Mouse (Mus musculus) intestine, embryonic 14.5 days (tissue): Measurements from ENCODE around the gene March6. TPM values are rescaled to one million over a fixed set of nuclear protein-coding genes. Genes with fewer than 3 reads are reported as not detected.

Source experiments
- ATAC-seq: fragments of 200-750 bp; cut with Nextera tagmentation; replicated peaks from 2 replicates; pipeline ENCODE4 v1.8.0; 2017; ENCODE audit warnings: low read depth, moderate number of reproducible peaks, moderate TSS enrichment, moderate library complexity; ENCODE audit not compliant: low FRiP score, low TSS enrichment
- DNase-seq: peaks from one replicate; pipeline ENCODE4 v3.0.0-alpha.2; 2018; ENCODE audit warnings: low spot score
- H3K27ac ChIP-seq: fragments of 300-500 bp; sonication (generic); 2 replicates; pipeline ENCODE4 v1.5.1; 2014; ENCODE audit warnings: low read depth, mild to moderate bottlenecking, control low read depth
- H3K27me3 ChIP-seq: fragments of 300-500 bp; sonication (generic); replicated peaks from 2 replicates; pipeline ENCODE4 v1.6.1; 2014; ENCODE audit warnings: low read length, control low read depth; ENCODE audit not compliant: control insufficient read depth, insufficient read depth
- H3K36me3 ChIP-seq: fragments of 300-500 bp; sonication (generic); 2 replicates; pipeline ENCODE4 v1.6.1; 2014; ENCODE audit warnings: low read length, control low read depth; ENCODE audit not compliant: control insufficient read depth, insufficient read depth
- H3K4me1 ChIP-seq: fragments of 300-500 bp; sonication (generic); replicated peaks from 2 replicates; pipeline ENCODE4 v1.6.1; 2014; ENCODE audit warnings: low read length, control low read depth, mixed read lengths; ENCODE audit not compliant: control insufficient read depth, insufficient read depth
- H3K4me2 ChIP-seq: fragments of 300-500 bp; sonication (generic); 2 replicates; pipeline ENCODE4 v1.6.1; 2014; ENCODE audit warnings: low read length
- H3K4me3 ChIP-seq: fragments of 300-500 bp; sonication (generic); 2 replicates; pipeline ENCODE4 v1.5.1; 2014; ENCODE audit warnings: low read depth, low read length, control low read depth, mixed read lengths
- H3K9ac ChIP-seq: fragments of 300-500 bp; sonication (generic); 2 replicates; pipeline ENCODE4 v1.6.1; 2014; ENCODE audit warnings: mild to moderate bottlenecking, low read length
- H3K9me3 ChIP-seq: fragments of 300-500 bp; sonication (generic); 2 replicates; pipeline ENCODE4 v1.6.1; 2016; ENCODE audit warnings: low read length, control low read depth; ENCODE audit not compliant: control insufficient read depth
- WGBS: fragments of 180-500 bp; shearing (Covaris S2); extraction: QIAGEN DNeasy Blood & Tissue Kit; methylation state at CpG from one replicate; pipeline ENCODE4 v1.1.7; 2014; 5-methylcytosine and 5-hydroxymethylcytosine counted together
- polyA plus RNA-seq: library from polyadenylated mRNA; unstranded; fragments of >200 nt; fragmentation: Nextera tagmentation; extraction: Ambion mirVana; gene quantifications from 2 replicates; pipeline ENCODE4 v1.2.1, GENCODE M21; 2014

March6 gene
- polyA plus RNA-seq, 1 experiment from 2014 or later, result 36.2 TPM

DNA sequence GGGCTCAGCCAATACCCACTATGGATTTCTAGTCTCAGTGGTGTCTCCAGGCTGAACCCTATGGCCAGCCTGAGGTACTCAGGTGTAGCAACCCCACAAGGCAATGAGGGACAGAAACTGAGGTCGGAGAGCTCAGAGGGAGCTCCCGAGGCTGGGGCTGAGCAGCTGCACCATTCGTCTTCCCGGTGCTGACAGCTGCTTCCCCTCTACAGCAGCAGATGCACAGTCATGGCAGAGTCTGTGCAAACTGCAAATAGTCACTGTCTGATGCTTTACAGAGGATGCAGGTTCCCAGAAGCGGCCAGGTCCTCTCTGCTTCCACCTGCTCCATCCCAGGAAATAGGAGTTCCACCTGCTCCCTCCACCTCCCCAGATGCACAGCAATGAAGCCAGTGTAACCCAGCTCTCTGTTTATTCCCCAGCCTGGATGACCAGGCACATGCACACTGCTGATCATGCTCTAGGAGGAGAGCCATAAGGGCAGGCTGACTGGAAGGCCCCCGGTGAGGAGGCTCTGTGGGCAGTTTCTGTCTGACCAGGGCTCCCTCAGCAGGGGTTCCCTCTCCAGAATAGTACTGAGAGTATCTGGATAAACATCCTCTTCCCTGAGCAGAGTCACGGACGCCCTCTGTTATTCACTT lies 104.7 kb downstream of the March6 start:
- Histone ChIP-seq H3K9me3 (no peaks in the 10 kb centered on the region), H3K4me1 (no peaks in the 10 kb centered on the region), H3K4me2 (no peak overlapping the region), H3K27ac (no peak overlapping the region), H3K9ac (no peak overlapping the region), H3K27me3 (no peaks in the 10 kb centered on the region), H3K4me3 (no peak overlapping the region), H3K36me3 (no peaks in the 10 kb centered on the region)
- WGBS, result 39% methylated on average over 8 of the region's 8 CpGs
- DNase-seq (no peak), ATAC-seq (no peak)

- WGBS, result 43% methylated on average over 7 of the region's 7 CpGs
- Histone ChIP-seq H3K9me3 (no peaks in the 10 kb centered on the region), H3K4me1 (no peaks in the 10 kb centered on the region), H3K4me2 (no peak overlapping the region), H3K36me3 (no peaks in the 10 kb centered on the region), H3K9ac (no peak overlapping the region), H3K27me3 (no peaks in the 10 kb centered on the region), H3K27ac (no peak overlapping the region), H3K4me3 (no peak overlapping the region)
- DNase-seq (peak; percentile 60), ATAC-seq (peak; percentile 76)
Measured at GRCm38 (mm10) chr15:31422649-31423369, 108.0 kb downstream of the March6 start.

GRCm38 (mm10) chr15:31419037-31419436 lies 111.8 kb downstream of the March6 start:
- WGBS, result 42% methylated on average over 9 of the region's 9 CpGs
- no peak for ATAC-seq
- Histone ChIP-seq H3K4me1 (no peaks in the 10 kb centered on the region), H3K27me3 (no peaks in the 10 kb centered on the region), H3K4me2 (no peak overlapping the region), H3K9me3 (no peaks in the 10 kb centered on the region), H3K9ac (no peak overlapping the region), H3K27ac (no peak overlapping the region), H3K4me3 (no peak overlapping the region), H3K36me3 (no peaks in the 10 kb centered on the region)
- DNase-seq, result no peak

DNA sequence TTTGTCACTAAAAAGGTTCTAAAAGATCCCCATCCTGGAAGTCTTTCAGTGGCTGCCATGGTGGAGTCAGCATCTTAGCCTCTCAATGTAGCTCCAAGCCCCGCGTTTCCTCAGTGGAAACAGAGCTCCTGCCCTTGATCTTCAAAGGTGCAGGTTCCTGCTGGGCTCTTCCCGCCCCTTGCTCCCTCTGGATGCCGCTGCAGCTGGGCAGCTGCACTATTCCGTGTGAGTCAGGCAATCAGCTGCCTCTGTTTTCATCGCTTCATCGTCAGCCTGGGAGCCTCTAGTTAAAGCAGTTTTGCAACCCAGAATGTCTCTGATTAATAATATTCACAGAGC lies 112.2 kb downstream of the March6 start:
- H3K36me3 ChIP-seq, result no peaks in the 10 kb centered on the region
- H3K27me3 ChIP-seq, result no peaks in the 10 kb centered on the region
- H3K27ac ChIP-seq, result no peak overlapping the region
- H3K4me1 ChIP-seq, result no peaks in the 10 kb centered on the region
- no peak overlapping the region for H3K4me3 ChIP-seq
- 16% methylated on average over 7 of the region's 7 CpGs for WGBS
- DNase-seq (no peak), ATAC-seq (no peak)
- no peak overlapping the region for H3K4me2 ChIP-seq
- no peak overlapping the region for H3K9ac ChIP-seq
- no peaks in the 10 kb centered on the region for H3K9me3 ChIP-seq

DNA sequence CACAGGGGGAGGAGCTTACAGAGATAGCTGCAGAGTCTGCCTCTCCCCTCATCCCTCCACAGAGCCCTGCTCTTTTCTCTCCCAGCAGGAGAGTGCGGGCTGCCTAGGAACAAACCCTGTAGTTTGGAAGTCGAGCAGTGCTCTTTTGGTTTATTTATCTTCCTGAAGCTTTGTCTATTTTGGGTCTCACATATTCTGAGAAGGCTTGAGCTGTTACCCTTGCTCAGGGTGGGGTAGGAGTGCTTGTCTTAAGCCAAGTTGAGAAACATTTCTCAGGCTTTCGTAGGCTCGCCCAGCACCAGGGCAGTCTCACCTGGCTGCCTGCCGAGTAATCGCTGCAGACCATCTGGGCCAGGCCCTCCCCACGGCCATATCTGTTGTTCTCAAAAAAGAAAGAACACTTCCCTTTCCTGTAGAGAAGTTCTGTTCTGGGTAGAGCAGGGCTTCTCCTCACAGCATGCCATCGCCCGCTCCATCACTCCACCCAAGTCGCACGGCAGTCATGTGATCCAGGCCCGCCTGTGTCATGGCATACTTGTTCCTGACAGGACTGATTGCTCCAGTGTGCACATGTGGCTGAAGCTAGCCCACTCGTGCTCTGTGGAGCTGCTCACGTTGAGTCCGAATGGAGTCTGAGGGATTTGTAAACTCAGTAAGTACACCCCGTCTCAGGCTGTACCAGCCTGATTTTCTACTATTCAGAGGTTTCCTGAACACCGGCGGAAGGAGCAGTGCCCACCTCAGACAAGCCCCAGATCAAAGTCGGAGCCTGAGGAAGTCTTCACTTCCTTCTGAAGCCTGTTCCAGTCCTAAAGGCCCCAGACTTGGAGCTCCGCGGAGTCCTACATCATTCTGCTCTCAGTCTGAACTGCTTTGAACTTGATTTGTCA lies 112.8 kb downstream of the March6 start:
- no peak for DNase-seq
- 46% methylated on average over 21 of the region's 21 CpGs for WGBS

DNA sequence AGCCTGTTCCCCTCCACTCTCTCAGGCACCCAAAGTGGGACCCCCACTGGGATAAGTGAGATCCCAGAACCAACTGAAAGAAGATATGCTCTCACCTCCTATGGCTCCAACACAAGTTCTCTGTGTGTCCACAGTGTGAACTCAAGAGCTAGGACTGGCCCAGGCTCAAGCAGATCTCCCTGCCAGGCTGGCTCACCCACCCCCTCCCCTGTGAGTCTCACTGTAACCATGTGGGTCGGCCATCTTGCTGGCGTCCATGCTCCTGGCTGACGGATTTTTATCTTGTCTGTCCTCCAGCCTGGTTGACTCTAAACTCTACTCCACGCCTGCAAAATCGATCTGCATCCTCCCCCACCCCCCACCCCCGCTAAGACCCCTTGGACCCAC lies 113.5 kb downstream of the March6 start:
- 64% methylated on average over 6 of the region's 6 CpGs for WGBS
- Histone ChIP-seq H3K27me3 (no peaks in the 10 kb centered on the region), H3K4me1 (no peaks in the 10 kb centered on the region), H3K4me2 (no peak overlapping the region), H3K9me3 (no peaks in the 10 kb centered on the region), H3K4me3 (no peak overlapping the region), H3K27ac (no peak overlapping the region), H3K36me3 (no peaks in the 10 kb centered on the region), H3K9ac (no peak overlapping the region)
- ATAC-seq, result no peak
- no peak for DNase-seq

More for the DNA sequence above, 112.8 kb downstream of the March6 start:
- Histone ChIP-seq H3K27me3 (no peaks in the 10 kb centered on the region), H3K4me3 (no peak overlapping the region), H3K36me3 (no peaks in the 10 kb centered on the region), H3K27ac (no peak overlapping the region), H3K4me2 (no peak overlapping the region), H3K9me3 (no peaks in the 10 kb centered on the region), H3K9ac (no peak overlapping the region), H3K4me1 (no peaks in the 10 kb centered on the region)
- ATAC-seq, result 0 out of 2 replicates have a peak, but pooled peaks have one; percentile 44

DNA sequence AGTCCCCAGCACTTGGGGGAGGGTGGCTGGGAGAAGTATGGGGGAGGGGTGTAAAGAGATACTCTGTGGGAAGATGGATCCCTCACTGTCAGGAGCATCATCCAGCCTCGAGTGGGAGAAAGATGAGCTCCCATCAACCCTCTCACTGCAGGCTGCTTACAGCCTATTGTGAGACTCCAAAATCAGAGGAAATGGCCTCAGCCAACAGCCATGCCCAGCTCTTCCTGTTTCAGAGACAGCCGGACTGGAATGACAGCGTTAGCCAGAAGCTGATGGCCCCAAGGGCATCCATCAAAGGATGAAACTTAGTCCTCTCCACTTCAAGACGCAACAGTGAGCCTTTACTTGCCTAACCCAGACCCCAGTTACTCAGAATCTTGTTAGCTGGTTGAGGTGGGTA lies 115.7 kb downstream of the March6 start:
- no peak for DNase-seq
- Histone ChIP-seq H3K27ac (no peak overlapping the region), H3K4me3 (no peak overlapping the region), H3K4me2 (no peak overlapping the region), H3K9me3 (no peaks in the 10 kb centered on the region), H3K27me3 (no peaks in the 10 kb centered on the region), H3K9ac (no peak overlapping the region), H3K36me3 (no peaks in the 10 kb centered on the region), H3K4me1 (no peaks in the 10 kb centered on the region)
- 58% methylated on average over 4 of the region's 4 CpGs for WGBS
- no peak for ATAC-seq

DNA sequence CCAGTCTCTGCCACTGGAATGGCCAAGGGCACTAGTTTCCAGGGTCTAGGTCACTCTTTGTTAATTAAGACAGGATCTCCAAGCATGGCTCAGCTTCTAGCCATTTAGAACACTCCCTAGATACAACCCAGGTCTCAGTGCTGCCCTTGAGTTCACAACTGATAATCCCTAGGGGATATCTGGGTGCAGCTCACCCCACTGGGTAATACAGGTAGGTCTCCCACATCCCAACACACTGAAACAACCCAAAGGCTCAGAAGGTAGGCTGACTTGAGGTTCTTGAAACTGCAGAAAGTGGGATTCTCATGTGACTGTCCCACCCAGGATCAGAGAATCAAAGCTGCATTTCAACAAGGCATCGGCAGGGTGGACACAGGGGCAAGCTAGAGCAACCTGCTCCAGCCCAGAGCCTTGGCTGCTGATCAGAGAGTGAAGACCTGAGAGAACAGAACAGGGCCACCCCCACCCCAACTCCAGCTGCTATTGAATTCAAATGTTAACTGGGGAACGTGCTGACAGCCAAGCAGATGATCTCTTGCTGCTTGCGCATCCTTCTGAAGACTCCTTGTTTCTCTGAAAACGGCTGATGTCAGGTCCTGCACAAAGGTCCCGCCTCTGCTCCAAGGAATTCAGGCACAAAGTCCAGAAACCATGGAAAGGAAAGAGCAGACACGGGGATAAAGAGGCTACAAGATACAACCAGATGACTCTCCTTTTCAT lies 116.5 kb downstream of the March6 start:
- Histone ChIP-seq H3K4me2 (no peak overlapping the region), H3K36me3 (no peaks in the 10 kb centered on the region), H3K27ac (no peak overlapping the region), H3K9me3 (no peaks in the 10 kb centered on the region), H3K27me3 (no peaks in the 10 kb centered on the region), H3K4me1 (no peaks in the 10 kb centered on the region), H3K9ac (no peak overlapping the region), H3K4me3 (no peak overlapping the region)
- no peak for DNase-seq
- 50% methylated on average over 6 of the region's 6 CpGs for WGBS
- ATAC-seq, result no peak
